ENCODE assay signal across 17 mouse cellular contexts in the genomic region with DNA sequence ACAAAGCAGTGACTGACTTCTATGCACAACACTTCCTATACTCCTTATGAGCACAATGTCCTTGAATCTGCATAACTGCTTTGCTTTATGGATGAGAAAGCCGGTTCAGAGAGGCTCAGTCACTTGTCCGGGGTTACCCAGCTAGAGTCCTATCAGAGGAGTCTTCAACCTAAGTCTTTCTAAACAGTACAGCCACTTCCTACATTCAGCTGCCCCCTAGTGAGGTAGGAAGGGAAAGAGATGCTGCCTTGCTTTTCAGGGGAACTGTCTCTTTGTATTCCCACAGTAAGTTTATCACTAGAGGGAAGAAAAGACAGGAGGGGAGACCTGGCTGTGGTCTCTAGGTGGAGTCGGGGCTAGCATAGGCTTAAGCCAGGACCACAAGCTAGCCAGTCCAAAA.
DNase-seq lines count a peak whose midpoint lies in the region; ATAC-seq and TF ChIP-seq lines count a peak whose summit lies in the region.
"Had no signal": no experiment of that assay in that cellular context is flagged by ENCODE, and none has a peak within 500 bp of the region (broad histone marks: within the 10 kb centered on the region; RNA-seq: fewer than 3 reads in every experiment).

No protein-coding gene starts in this region.

- H3K4me1 ChIP-seq in cerebellum, adult 2 months (ENCODE audit: control insufficient read depth, insufficient read depth, low read length) = peaks cover 7% of the 10 kb centered on the region
- no peaks in the 10 kb centered on the region for H3K4me1 ChIP-seq in hindbrain, postnatal 0 days (ENCODE audit: insufficient read depth, low read length)
- H3K4me1 ChIP-seq in hindbrain, embryonic 11.5 days (replicated peaks; ENCODE audit: control insufficient read depth, insufficient read depth, low read length) = no peaks in the 10 kb centered on the region
- H3K4me1 ChIP-seq in midbrain, embryonic 14.5 days (ENCODE audit: control insufficient read depth, insufficient read depth, low read length) = no peaks in the 10 kb centered on the region
- no peaks in the 10 kb centered on the region for H3K4me1 ChIP-seq in midbrain, embryonic 15.5 days
- H3K4me1 ChIP-seq: embryonic facial prominence, embryonic 15.5 days; kidney, embryonic 15.5 days; limb, embryonic 12.5 days had no signal

- 60% methylated on average over 3 of the region's 3 CpGs for WGBS in cerebellum, adult 2 months
- 12% methylated on average over 3 of the region's 3 CpGs for WGBS in hindbrain, postnatal 0 days
- 39% methylated on average over 3 of the region's 3 CpGs for WGBS in hindbrain, embryonic 11.5 days
- WGBS in midbrain, embryonic 14.5 days = 31% methylated on average over 3 of the region's 3 CpGs
- 25% methylated on average over 3 of the region's 3 CpGs for WGBS in midbrain, embryonic 15.5 days

- H3K27me3 ChIP-seq in cerebellum, adult 2 months (ENCODE audit: control insufficient read depth, insufficient read depth, low read length) = no peaks in the 10 kb centered on the region
- H3K27me3 ChIP-seq in hindbrain, postnatal 0 days (ENCODE audit: insufficient read depth, low read length) = no peaks in the 10 kb centered on the region; the same call in 1 of the 2 replicates
- no peaks in the 10 kb centered on the region for H3K27me3 ChIP-seq in hindbrain, embryonic 11.5 days (ENCODE audit: control insufficient read depth, insufficient read depth, low read length)
- peaks cover 9% of the 10 kb centered on the region; the same call in 1 of the 2 replicates for H3K27me3 ChIP-seq in midbrain, embryonic 14.5 days (ENCODE audit: control insufficient read depth, insufficient read depth, low read length)
- H3K27me3 ChIP-seq in midbrain, embryonic 15.5 days (replicated peaks) = peaks cover 11% of the 10 kb centered on the region; the same call in 1 of the 2 replicates

- no peak overlapping the region for H3K4me2 ChIP-seq in hindbrain, postnatal 0 days (ENCODE audit: low read depth, low read length)
- H3K4me2 ChIP-seq in hindbrain, embryonic 11.5 days (replicated peaks; ENCODE audit: low read depth, low read length) = no peak overlapping the region
- no peak overlapping the region for H3K4me2 ChIP-seq in midbrain, embryonic 14.5 days (ENCODE audit: low read length)
- H3K4me2 ChIP-seq in midbrain, embryonic 15.5 days = no peak overlapping the region
- H3K4me2 ChIP-seq: embryonic facial prominence, embryonic 15.5 days; hindbrain, embryonic 12.5 days; kidney, embryonic 15.5 days; limb, embryonic 12.5 days had no signal

- no peak for ATAC-seq in hindbrain, postnatal 0 days
- no peak for ATAC-seq in hindbrain, embryonic 11.5 days (ENCODE audit: low FRiP score)
- no peak for ATAC-seq in midbrain, embryonic 14.5 days (ENCODE audit: low FRiP score, low TSS enrichment)
- no peak for ATAC-seq in midbrain, embryonic 15.5 days (replicated peaks)

- no peak for DNase-seq in cerebellum, adult 2 months
- DNase-seq in cerebellum, postnatal 4 days (ENCODE audit: low spot score in 2 of 2) = no peak
- peak; percentile 54 for DNase-seq in hindbrain, postnatal 0 days (ENCODE audit: low spot score)
- DNase-seq in hindbrain, embryonic 11.5 days (ENCODE audit: low spot score) = no peak
- peak; percentile 54 for DNase-seq in midbrain, embryonic 14.5 days
- no peak for DNase-seq in yolk sac, embryonic 10.5 days (ENCODE audit: low spot score)
- DNase-seq: embryo, embryonic 11 days; gastrocnemius, postnatal 10 days; right cerebral cortex, postnatal 4 days; thymus, postnatal 25 days had no signal

- no peak overlapping the region for H3K9ac ChIP-seq in hindbrain, postnatal 0 days (replicated peaks; ENCODE audit: low read length)
- no peak overlapping the region for H3K9ac ChIP-seq in hindbrain, embryonic 11.5 days (ENCODE audit: low read depth, low read length)
- no peak overlapping the region for H3K9ac ChIP-seq in midbrain, embryonic 14.5 days (replicated peaks; ENCODE audit: low read length)
- no peak overlapping the region for H3K9ac ChIP-seq in midbrain, embryonic 15.5 days
- H3K9ac ChIP-seq: embryonic facial prominence, embryonic 15.5 days; hindbrain, embryonic 12.5 days; kidney, embryonic 15.5 days; limb, embryonic 12.5 days; liver, embryonic 14.5 days had no signal

- TF ChIP-seq CTCF in cerebellum, adult 2 months (IDR thresholded peaks at IDR 0.05; ENCODE audit: borderline replicate concordance, insufficient read depth, low read depth, low read length) = peak; percentile 16; the same call in 1 of the 2 replicates
- peak; percentile 55 for TF ChIP-seq CTCF in hindbrain, postnatal 0 days (IDR thresholded peaks at IDR 0.05; ENCODE audit: low read depth)

- H3K36me3 ChIP-seq in hindbrain, postnatal 0 days (ENCODE audit: insufficient read depth, low read length) = no peaks in the 10 kb centered on the region
- no peaks in the 10 kb centered on the region for H3K36me3 ChIP-seq in hindbrain, embryonic 11.5 days (ENCODE audit: control insufficient read depth, insufficient read depth, low read length)
- no peaks in the 10 kb centered on the region for H3K36me3 ChIP-seq in midbrain, embryonic 14.5 days (ENCODE audit: control insufficient read depth, insufficient read depth, low read length)
- H3K36me3 ChIP-seq in midbrain, embryonic 15.5 days (replicated peaks) = no peaks in the 10 kb centered on the region
- H3K36me3 ChIP-seq: embryonic facial prominence, embryonic 15.5 days; hindbrain, embryonic 12.5 days; kidney, embryonic 15.5 days; limb, embryonic 12.5 days had no signal

- H3K4me3 ChIP-seq in cerebellum, adult 2 months (replicated peaks; ENCODE audit: insufficient read depth, low read depth, low read length) = no peak overlapping the region
- no peak overlapping the region for H3K4me3 ChIP-seq in hindbrain, postnatal 0 days (ENCODE audit: low read length)
- H3K4me3 ChIP-seq in hindbrain, embryonic 11.5 days (ENCODE audit: low read depth, low read length) = no peak overlapping the region
- H3K4me3 ChIP-seq in midbrain, embryonic 14.5 days (replicated peaks; ENCODE audit: low read depth, low read length) = no peak overlapping the region
- no peak overlapping the region for H3K4me3 ChIP-seq in midbrain, embryonic 15.5 days
- H3K4me3 ChIP-seq: embryonic facial prominence, embryonic 15.5 days; hindbrain, embryonic 12.5 days; kidney, embryonic 15.5 days; limb, embryonic 12.5 days; myocyte had no signal

- no peak overlapping the region for H3K27ac ChIP-seq in cerebellum, adult 2 months (ENCODE audit: insufficient read depth, low read length)
- H3K27ac ChIP-seq in hindbrain, postnatal 0 days = no peak overlapping the region
- H3K27ac ChIP-seq in hindbrain, embryonic 11.5 days (ENCODE audit: low read depth, low read length) = no peak overlapping the region
- no peak overlapping the region for H3K27ac ChIP-seq in midbrain, embryonic 14.5 days (replicated peaks; ENCODE audit: low read depth, low read length)
- H3K27ac ChIP-seq in midbrain, embryonic 15.5 days = no peak overlapping the region
- H3K27ac ChIP-seq: embryonic facial prominence, embryonic 15.5 days; hindbrain, embryonic 12.5 days; kidney, embryonic 15.5 days; limb, embryonic 12.5 days; liver, embryonic 14.5 days had no signal

- H3K9me3 ChIP-seq in hindbrain, postnatal 0 days (ENCODE audit: low read length) = no peaks in the 10 kb centered on the region
- H3K9me3 ChIP-seq in hindbrain, embryonic 11.5 days (ENCODE audit: control insufficient read depth, low read length) = no peaks in the 10 kb centered on the region
- no peaks in the 10 kb centered on the region for H3K9me3 ChIP-seq in midbrain, embryonic 14.5 days (ENCODE audit: control insufficient read depth, low read length)
- H3K9me3 ChIP-seq in midbrain, embryonic 15.5 days = no peaks in the 10 kb centered on the region
- H3K9me3 ChIP-seq: embryonic facial prominence, embryonic 15.5 days; hindbrain, embryonic 12.5 days; kidney, embryonic 15.5 days; limb, embryonic 12.5 days had no signal

- no peak for TF ChIP-seq POLR2A in cerebellum, adult 2 months (IDR thresholded peaks at IDR 0.05; ENCODE audit: borderline replicate concordance, insufficient read depth, low read length)

Comparison
In these comparisons a context has a peak if more than half of its experiments do, and no peak if none do; other contexts are left out.
1. DNase-seq: peak in hindbrain, postnatal 0 days (single experiment) and midbrain, embryonic 14.5 days (single experiment); none in cerebellum, adult 2 months (0 of 2), cerebellum, postnatal 4 days (0 of 2), hindbrain, embryonic 11.5 days (single experiment) and yolk sac, embryonic 10.5 days (single experiment).